Mouse (Mus musculus) MEL (cell line): ENCODE measurements at regions not wholly inside any gene's neighbourhood (a gene's known extent, or its start where the extent isn't known, plus 50 kb on each side); places are given as distances from the start of the nearest gene placed in this dataset.

Source experiments
- DNase-seq: peaks from one replicate; pipeline ENCODE4 v3.0.0; 2011; ENCODE audit warnings: low read depth, low spot score
- H3K27ac ChIP-seq: 2 replicates; pipeline ENCODE4 v1.5.1; 2012; ENCODE audit warnings: low read depth, mild to moderate bottlenecking, control low read depth, low read length, moderate library complexity; ENCODE audit not compliant: control insufficient read depth
- H3K27me3 ChIP-seq, 2 experiments: fragments of 150-350 bp in 1 of 2; sonication (generic) in 1 of 2; 2 replicates each; pipeline ENCODE4 v1.6.1; 2012; ENCODE audit warnings: low read length in 2 of 2, mild to moderate bottlenecking in 2 of 2, improper control_type of control experiment in 1 of 2, moderate library complexity in 1 of 2; ENCODE audit not compliant: insufficient read depth in 2 of 2, control insufficient read depth in 1 of 2
- H3K36me3 ChIP-seq, 2 experiments: 2 replicates each; pipeline ENCODE4 v1.6.1; 2012 to 2014; ENCODE audit warnings: low read length in 2 of 2, improper control_type of control experiment in 1 of 2, inconsistent platforms in 1 of 2, mild to moderate bottlenecking in 1 of 2; ENCODE audit not compliant: insufficient read depth in 2 of 2, control insufficient read depth in 1 of 2
- H3K4me1 ChIP-seq, 2 experiments: fragments of 150-350 bp in 1 of 2; sonication (generic) in 1 of 2; 2 replicates each; pipeline ENCODE4 v1.6.1; 2012; ENCODE audit warnings: low read length in 2 of 2, improper control_type of control experiment in 1 of 2, mild to moderate bottlenecking in 1 of 2; ENCODE audit not compliant: insufficient read depth in 2 of 2, control insufficient read depth in 1 of 2
- H3K4me3 ChIP-seq, 2 experiments: fragments of 150-350 bp in 1 of 2; sonication (generic) in 1 of 2; 2 replicates each; pipeline ENCODE4 v1.5.1; 2012; ENCODE audit warnings: low read depth in 2 of 2, low read length in 2 of 2, mild to moderate bottlenecking in 2 of 2, moderate library complexity in 2 of 2, control low read depth in 1 of 2, improper control_type of control experiment in 1 of 2; ENCODE audit not compliant: control insufficient read depth in 1 of 2, insufficient read depth in 1 of 2
- H3K79me2 ChIP-seq: 2 replicates; pipeline ENCODE4 v1.6.1; 2012; ENCODE audit warnings: mild to moderate bottlenecking, low read length, moderate library complexity; ENCODE audit not compliant: control insufficient read depth, poor library complexity, insufficient read depth
- H3K9ac ChIP-seq: 2 replicates; pipeline ENCODE4 v1.6.1; 2012; ENCODE audit warnings: low read depth, mild to moderate bottlenecking, control low read depth, low read length, moderate library complexity; ENCODE audit not compliant: control insufficient read depth, poor library complexity, severe bottlenecking
- H3K9me3 ChIP-seq: fragments of 150-350 bp; sonication (generic); replicated peaks from 2 replicates; pipeline ENCODE4 v1.6.1; 2012; ENCODE audit warnings: mild to moderate bottlenecking, low read length, improper control_type of control experiment, moderate library complexity; ENCODE audit not compliant: insufficient read depth
- BHLHE40 ChIP-seq: IDR thresholded peaks from 2 replicates; pipeline ENCODE4 v1.6.1; 2012; ENCODE audit warnings: low read depth, mild to moderate bottlenecking, inconsistent platforms, low read length, improper control_type of control experiment, borderline replicate concordance
- CHD1 ChIP-seq: IDR thresholded peaks from 2 replicates; pipeline ENCODE4 v1.6.1; 2012; ENCODE audit warnings: low read depth, mild to moderate bottlenecking, inconsistent platforms, low read length, improper control_type of control experiment
- ELF1 ChIP-seq: IDR thresholded peaks from 2 replicates; pipeline ENCODE4 v1.6.1; 2014; ENCODE audit warnings: low read depth, mild to moderate bottlenecking, inconsistent platforms, low read length, improper control_type of control experiment, moderate library complexity
- HCFC1 ChIP-seq: IDR thresholded peaks from 2 replicates; pipeline ENCODE4 v1.6.1; 2012; ENCODE audit warnings: low read depth, mild to moderate bottlenecking, inconsistent platforms, low read length, improper control_type of control experiment, moderate library complexity
- JUND ChIP-seq: IDR thresholded peaks from 2 replicates; pipeline ENCODE4 v1.6.1; 2011; ENCODE audit warnings: low read depth, mild to moderate bottlenecking, improper control_type of control experiment, low read length
- MAX ChIP-seq: IDR thresholded peaks from 2 replicates; pipeline ENCODE4 v1.6.1; 2011; ENCODE audit warnings: low read length, improper control_type of control experiment
- MAZ ChIP-seq: IDR thresholded peaks from 2 replicates; pipeline ENCODE4 v1.6.1; 2012; ENCODE audit warnings: low read depth, mild to moderate bottlenecking, inconsistent platforms, low read length, improper control_type of control experiment
- MEF2A ChIP-seq: IDR thresholded peaks from 2 replicates; pipeline ENCODE4 v1.6.1; 2014; ENCODE audit warnings: low read depth, mild to moderate bottlenecking, inconsistent platforms, low read length, improper control_type of control experiment; ENCODE audit not compliant: poor library complexity, insufficient replicate concordance, severe bottlenecking; ENCODE audit errors: extremely low read depth
- MXI1 ChIP-seq: IDR thresholded peaks from 2 replicates; pipeline ENCODE4 v1.6.1; 2011; ENCODE audit warnings: mild to moderate bottlenecking, low read depth, low read length, improper control_type of control experiment
- MYB ChIP-seq: IDR thresholded peaks from 2 replicates; pipeline ENCODE4 v1.6.1; 2011; ENCODE audit warnings: mild to moderate bottlenecking, low read depth, low read length, improper control_type of control experiment
- MYC ChIP-seq: IDR thresholded peaks from 2 replicates; pipeline ENCODE4 v1.6.1; 2011; ENCODE audit warnings: low read depth, mild to moderate bottlenecking, low read length, improper control_type of control experiment, moderate library complexity
- POLR2A ChIP-seq, 2 experiments: IDR thresholded peaks; 2 replicates each; pipeline ENCODE4 v1.6.1; 2011 to 2012; ENCODE audit warnings: low read length in 2 of 2, mild to moderate bottlenecking in 2 of 2, control low read depth in 1 of 2, improper control_type of control experiment in 1 of 2, low read depth in 1 of 2, moderate library complexity in 1 of 2; ENCODE audit not compliant: control insufficient read depth in 1 of 2, insufficient read depth in 1 of 2, poor library complexity in 1 of 2
- POLR2AphosphoS2 ChIP-seq: IDR thresholded peaks from 2 replicates; pipeline ENCODE4 v1.6.1; 2011; ENCODE audit warnings: low read length, improper control_type of control experiment
- POLR2AphosphoS5 ChIP-seq: IDR thresholded peaks from 2 replicates; pipeline ENCODE4 v1.6.1; 2012; ENCODE audit warnings: low read depth, borderline replicate concordance, mild to moderate bottlenecking, inconsistent platforms, low read length, moderate library complexity, mixed read lengths
- RAD21 ChIP-seq: IDR thresholded peaks from 2 replicates; pipeline ENCODE4 v1.6.1; 2011; ENCODE audit warnings: mild to moderate bottlenecking, low read depth, low read length, improper control_type of control experiment
- RCOR1 ChIP-seq: IDR thresholded peaks from 2 replicates; pipeline ENCODE4 v1.6.1; 2012; ENCODE audit warnings: low read depth, mild to moderate bottlenecking, inconsistent platforms, low read length, improper control_type of control experiment
- SIN3A ChIP-seq: IDR thresholded peaks from 2 replicates; pipeline ENCODE4 v1.6.1; 2012; ENCODE audit warnings: low read length, improper control_type of control experiment, inconsistent platforms
- SMC3 ChIP-seq: IDR thresholded peaks from 2 replicates; pipeline ENCODE4 v1.6.1; 2011; ENCODE audit warnings: low read depth, low read length, improper control_type of control experiment
- TBP ChIP-seq: IDR thresholded peaks from 2 replicates; pipeline ENCODE4 v1.8.0; 2011; ENCODE audit warnings: low read depth, low read length, improper control_type of control experiment
- TCF12 ChIP-seq: IDR thresholded peaks from 2 replicates; pipeline ENCODE4 v1.6.1; 2014; ENCODE audit warnings: low read depth, mild to moderate bottlenecking, inconsistent platforms, low read length, improper control_type of control experiment, moderate library complexity
- UBTF ChIP-seq: IDR thresholded peaks from 2 replicates; pipeline ENCODE4 v1.6.1; 2012; ENCODE audit warnings: low read depth, mild to moderate bottlenecking, inconsistent platforms, low read length, improper control_type of control experiment, moderate library complexity, borderline replicate concordance; ENCODE audit not compliant: insufficient read depth
- USF1 ChIP-seq: IDR thresholded peaks from 2 replicates; pipeline ENCODE4 v1.6.1; 2014; ENCODE audit warnings: low read depth, mild to moderate bottlenecking, inconsistent platforms, low read length, improper control_type of control experiment, moderate library complexity
- USF2 ChIP-seq, 2 experiments: IDR thresholded peaks; 2 replicates each; pipeline ENCODE4 v1.6.1; 2011 to 2012; ENCODE audit warnings: improper control_type of control experiment in 2 of 2, low read length in 2 of 2, borderline replicate concordance in 1 of 2, inconsistent platforms in 1 of 2, low read depth in 1 of 2, mild to moderate bottlenecking in 1 of 2; ENCODE audit not compliant: insufficient read depth in 1 of 2
- ZKSCAN1 ChIP-seq: IDR thresholded peaks from 2 replicates; pipeline ENCODE4 v1.6.1; 2012; ENCODE audit warnings: low read depth, mild to moderate bottlenecking, inconsistent platforms, low read length, improper control_type of control experiment, moderate library complexity

DNA sequence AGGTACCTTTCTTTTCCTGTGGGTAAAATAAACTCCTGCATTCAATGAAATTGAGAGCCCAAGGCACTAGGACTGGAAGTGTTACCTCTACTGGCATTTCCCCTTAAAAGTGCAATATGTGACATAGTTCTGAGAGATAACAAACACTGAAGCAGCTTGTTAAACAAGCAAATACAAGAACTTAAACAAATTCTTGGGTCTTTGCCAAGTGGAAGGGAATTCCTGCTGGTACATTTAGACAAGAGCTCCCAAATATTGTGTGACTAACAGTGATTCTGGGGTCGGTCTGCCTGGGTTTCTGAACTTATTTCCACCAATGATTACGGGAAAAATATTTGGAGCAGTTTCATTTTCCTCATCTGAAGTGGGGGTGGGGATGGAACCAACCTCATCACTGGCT is 677.4 kb upstream of the Tenm2 start:
- Histone ChIP-seq H3K36me3 (no peaks in the 10 kb centered on the region), H3K79me2 (no peaks in the 10 kb centered on the region), H3K4me3 (no peak overlapping the region), H3K9me3 (no peaks in the 10 kb centered on the region), H3K9ac (no peak overlapping the region), H3K4me1 (no peaks in the 10 kb centered on the region), H3K27ac (no peak overlapping the region), H3K27me3 (no peaks in the 10 kb centered on the region)
- TF ChIP-seq POLR2AphosphoS2 (no peak), MAZ (no peak)
- peak; percentile 3 for DNase-seq

DNA sequence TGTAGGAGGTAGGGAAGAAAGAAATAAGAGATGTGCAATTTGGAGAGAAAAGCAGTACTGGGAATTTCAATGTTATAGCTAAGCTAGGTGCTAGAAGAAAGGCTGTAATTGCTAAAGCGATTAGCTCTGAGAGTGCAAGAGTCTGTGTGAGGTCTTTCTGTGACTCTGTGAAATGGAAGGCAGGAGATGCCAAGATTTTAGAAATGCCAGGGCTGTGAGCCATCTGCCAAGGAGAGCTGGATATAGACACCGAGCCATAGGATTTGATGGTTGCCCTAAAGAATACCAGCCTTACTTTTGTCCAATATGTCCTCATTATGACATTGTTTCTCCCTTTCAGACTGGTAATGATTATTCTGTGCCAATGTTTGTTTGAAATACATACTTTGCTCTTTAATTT is 669.2 kb upstream of the Tenm2 start:
- Histone ChIP-seq H3K27ac (no peak overlapping the region), H3K9ac (no peak overlapping the region), H3K79me2 (no peaks in the 10 kb centered on the region), H3K9me3 (no peaks in the 10 kb centered on the region), H3K36me3 (no peaks in the 10 kb centered on the region), H3K4me3 (no peak overlapping the region), H3K4me1 (no peaks in the 10 kb centered on the region), H3K27me3 (no peaks in the 10 kb centered on the region)
- no peak for DNase-seq
- no peak for TF ChIP-seq POLR2AphosphoS5
- no peak for TF ChIP-seq POLR2A (IDR thresholded peaks at IDR 0.05; ENCODE audit: control insufficient read depth in 1 of 2, insufficient read depth in 1 of 2, low read depth in 1 of 2, low read length in 2 of 2, poor library complexity in 1 of 2)
- no peak for TF ChIP-seq USF2 (IDR thresholded peaks at IDR 0.05; ENCODE audit: borderline replicate concordance in 1 of 2, insufficient read depth in 1 of 2, low read depth in 1 of 2, low read length in 2 of 2)
- no peak for TF ChIP-seq MXI1
- no peak for TF ChIP-seq MAX
- TF ChIP-seq MYB: no peak
- TF ChIP-seq RAD21: no peak
- TF ChIP-seq ELF1: no peak

DNA sequence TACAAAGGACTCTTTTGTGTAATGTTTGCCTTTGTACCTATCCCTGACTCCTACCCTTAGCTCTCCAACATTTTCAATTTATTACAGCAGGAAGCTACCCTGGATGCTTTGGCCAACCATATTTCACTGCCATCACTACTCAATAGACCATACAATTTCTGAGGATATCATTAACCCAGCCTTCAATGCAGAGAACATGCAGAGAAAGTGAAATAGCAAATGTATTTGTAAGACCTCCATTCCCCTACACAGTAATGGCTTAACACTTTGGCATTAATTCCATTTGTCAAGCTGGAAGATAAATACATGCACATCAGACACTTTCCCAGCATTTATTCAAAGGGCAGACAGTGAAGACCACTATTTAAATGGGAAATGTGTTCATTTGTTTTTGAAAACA is 661.9 kb upstream of the Tenm2 start:
- Histone ChIP-seq H3K27ac (no peak overlapping the region), H3K9me3 (no peaks in the 10 kb centered on the region), H3K4me3 (no peak overlapping the region), H3K79me2 (no peaks in the 10 kb centered on the region), H3K36me3 (no peaks in the 10 kb centered on the region), H3K9ac (no peak overlapping the region), H3K27me3 (no peaks in the 10 kb centered on the region), H3K4me1 (no peaks in the 10 kb centered on the region)
- no peak for DNase-seq
- TF ChIP-seq RCOR1 (no peak), TCF12 (no peak), ZKSCAN1 (no peak), MXI1 (no peak), SIN3A (no peak), SMC3 (no peak), HCFC1 (no peak), MYC (no peak), TBP (no peak), JUND (no peak), BHLHE40 (no peak), CHD1 (no peak), USF1 (no peak), USF2 (IDR thresholded peaks at IDR 0.05; ENCODE audit: borderline replicate concordance in 1 of 2, insufficient read depth in 1 of 2, low read depth in 1 of 2, low read length in 2 of 2) (no peak), MAX (no peak), POLR2AphosphoS5 (no peak), MEF2A (no peak), MYB (no peak), UBTF (no peak)
